Mouse (Mus musculus) stomach, postnatal 0 days (tissue): ENCODE results near the gene Gna12. TPM values are rescaled to one million over a fixed set of nuclear protein-coding genes. Genes with fewer than 3 reads are reported as not detected.

Source experiments
- ATAC-seq: fragments of 200-750 bp; cut with Nextera tagmentation; 2 replicates; pipeline ENCODE4 v1.8.0; 2017; ENCODE audit not compliant: low FRiP score, low TSS enrichment
- DNase-seq: peaks from one replicate; pipeline ENCODE4 v3.0.0-alpha.2; 2016; ENCODE audit warnings: low spot score
- H3K27ac ChIP-seq: fragments of 300-500 bp; sonication (generic); replicated peaks from 2 replicates; pipeline ENCODE4 v1.5.1; 2014; ENCODE audit warnings: mild to moderate bottlenecking, control low read depth
- H3K27me3 ChIP-seq: fragments of 300-500 bp; sonication (generic); 2 replicates; pipeline ENCODE4 v1.6.1; 2014; ENCODE audit warnings: low read length; ENCODE audit not compliant: control insufficient read depth, insufficient read depth
- H3K36me3 ChIP-seq: fragments of 300-500 bp; sonication (generic); 2 replicates; pipeline ENCODE4 v1.6.1; 2014; ENCODE audit warnings: low read length, mixed read lengths; ENCODE audit not compliant: control insufficient read depth, insufficient read depth
- H3K4me1 ChIP-seq: fragments of 300-500 bp; sonication (generic); replicated peaks from 2 replicates; pipeline ENCODE4 v1.6.1; 2014; ENCODE audit warnings: antibody characterized with exemption; ENCODE audit not compliant: control insufficient read depth, insufficient read depth
- H3K4me2 ChIP-seq: fragments of 300-500 bp; sonication (generic); replicated peaks from 2 replicates; pipeline ENCODE4 v1.6.1; 2014; ENCODE audit warnings: low read depth, mild to moderate bottlenecking, control low read depth, moderate library complexity
- H3K4me3 ChIP-seq: fragments of 300-500 bp; sonication (generic); 2 replicates; pipeline ENCODE4 v1.5.1; 2014; ENCODE audit warnings: low read depth, low read length, control low read depth
- H3K9ac ChIP-seq: fragments of 300-500 bp; sonication (generic); 2 replicates; pipeline ENCODE4 v1.6.1; 2014; ENCODE audit warnings: mild to moderate bottlenecking, low read length, control low read depth, mixed read lengths
- H3K9me3 ChIP-seq: fragments of 300-500 bp; sonication (generic); 2 replicates; pipeline ENCODE4 v1.6.1; 2016; ENCODE audit warnings: low read length; ENCODE audit not compliant: control insufficient read depth
- CTCF ChIP-seq: IDR thresholded peaks from 2 replicates; pipeline ENCODE4 v1.5.1; 2016; ENCODE audit warnings: antibody characterized with exemption, low read depth, mild to moderate bottlenecking, moderate library complexity
- EP300 ChIP-seq: optimal IDR thresholded peaks from 2 replicates; pipeline ENCODE3; 2016; ENCODE audit warnings: antibody characterized with exemption
- WGBS: fragments of 180-500 bp; shearing (Covaris S2); extraction: QIAGEN DNeasy Blood & Tissue Kit; methylation state at CpG from one replicate; pipeline ENCODE4 v1.1.7; 2014; 5-methylcytosine and 5-hydroxymethylcytosine counted together
- polyA plus RNA-seq: library from polyadenylated mRNA; unstranded; fragments of >200 nt; fragmentation: Nextera tagmentation; extraction: Ambion mirVana; gene quantifications from 2 replicates; pipeline ENCODE4 v1.2.1, GENCODE M21; 2015

Gna12 gene
- polyA plus RNA-seq, 1 experiment from 2014 or later, result 19.6 TPM

DNA sequence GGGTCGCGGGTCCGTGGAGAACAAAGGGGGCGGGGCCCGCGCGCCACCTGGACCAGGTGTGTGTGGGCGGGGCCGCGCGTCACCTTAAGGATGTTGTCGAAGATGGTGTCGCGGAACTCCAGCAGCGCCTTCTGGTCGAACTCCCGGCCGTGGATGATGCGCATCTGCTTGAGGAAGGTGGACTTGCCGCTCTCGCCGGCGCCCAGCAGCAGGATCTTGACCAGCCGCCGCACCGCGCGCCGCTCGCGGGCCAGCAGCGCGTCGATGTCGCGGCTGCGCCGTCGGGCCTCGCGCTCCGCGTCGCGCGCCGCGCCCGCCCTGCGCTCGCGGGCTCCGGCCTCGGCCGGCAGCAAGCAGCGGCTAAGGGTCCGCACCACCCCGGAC lies 328 bp downstream of the Gna12 start:
- Histone ChIP-seq H3K9me3 (no peaks in the 10 kb centered on the region), H3K4me2 (peak overlapping the region; percentile 95), H3K27me3 (no peaks in the 10 kb centered on the region), H3K4me3 (peak overlapping the region; percentile 73), H3K4me1 (no peaks in the 10 kb centered on the region), H3K27ac (peak overlapping the region; percentile 89), H3K9ac (peak overlapping the region; percentile 82), H3K36me3 (no peaks in the 10 kb centered on the region)
- TF ChIP-seq EP300 (no peak), CTCF (no peak)
- DNase-seq (peak; percentile 71), ATAC-seq (peak; percentile 14; the same call in 1 of the 2 replicates)
- WGBS, result under 1% methylated on average over 33 of the region's 58 CpGs

DNA sequence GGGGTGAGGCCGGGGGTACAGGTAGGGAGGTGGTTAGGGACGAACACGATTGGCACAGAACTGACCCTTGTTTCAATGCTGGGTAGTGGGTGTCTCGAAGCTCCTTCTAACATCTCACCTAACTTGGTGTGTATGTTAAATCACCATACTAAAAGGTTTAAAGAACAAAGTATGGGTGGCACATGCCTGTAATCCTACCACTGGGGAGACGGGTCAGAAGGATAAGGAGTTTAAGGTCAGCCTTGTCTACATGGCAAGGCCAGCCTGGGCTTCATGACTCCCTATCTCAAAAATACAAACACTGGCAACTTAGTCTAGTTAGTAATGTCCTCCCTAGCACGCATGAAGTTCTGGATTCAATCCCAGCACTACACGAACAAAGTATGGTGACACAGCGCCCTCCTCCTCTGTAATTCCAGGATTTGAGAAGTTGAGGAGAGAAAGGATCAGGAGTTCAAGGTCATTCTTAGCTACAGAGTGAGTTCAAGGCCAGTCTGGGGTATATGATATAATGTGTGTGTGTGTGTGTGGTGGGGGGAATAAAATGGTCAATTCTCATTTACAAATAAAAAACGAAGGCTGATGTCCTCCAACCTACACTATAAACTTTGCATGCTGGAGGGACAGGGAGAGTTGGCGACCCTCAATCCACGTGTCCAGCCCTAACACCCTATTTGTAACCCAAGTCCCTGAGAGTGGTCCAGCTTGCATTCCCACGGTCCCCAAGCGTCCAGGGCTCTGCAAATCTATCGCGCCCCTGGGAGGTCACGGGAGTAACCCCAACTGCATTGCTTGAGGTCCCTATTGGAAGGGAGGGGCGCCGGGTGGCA lies 935 bp downstream of the Gna12 start:
- no peak for DNase-seq
- H3K36me3 ChIP-seq, result no peaks in the 10 kb centered on the region
- H3K27me3 ChIP-seq, result no peaks in the 10 kb centered on the region
- H3K27ac ChIP-seq, result peak overlapping the region; percentile 89
- no peaks in the 10 kb centered on the region for H3K9me3 ChIP-seq
- no peak for ATAC-seq
- peak overlapping the region; percentile 82 for H3K9ac ChIP-seq
- no peaks in the 10 kb centered on the region for H3K4me1 ChIP-seq
- peak overlapping the region; percentile 73 for H3K4me3 ChIP-seq
- peak overlapping the region; percentile 95 for H3K4me2 ChIP-seq
- peak; percentile 59 for TF ChIP-seq CTCF
- no peak for TF ChIP-seq EP300
- 25% methylated on average over 18 of the region's 18 CpGs for WGBS

DNA sequence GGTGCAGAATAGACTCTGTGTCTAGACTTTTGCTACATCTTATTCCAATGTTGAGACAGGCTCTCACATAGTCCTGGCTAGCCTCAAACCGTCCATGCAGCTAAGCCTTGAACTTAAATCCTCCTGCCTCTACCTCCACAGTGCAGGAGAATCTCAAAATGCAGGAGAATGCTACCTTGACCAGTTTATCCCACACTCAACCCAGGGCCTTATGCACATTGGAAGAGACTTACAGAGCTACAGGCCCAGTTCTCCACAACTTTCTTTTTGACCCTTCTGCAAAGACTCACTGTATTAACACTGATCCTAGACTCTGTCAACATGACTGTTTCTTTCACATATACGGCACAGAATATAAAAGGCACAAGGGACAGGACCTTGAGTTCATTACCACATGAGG lies 1.9 kb downstream of the Gna12 start:
- DNase-seq (no peak), ATAC-seq (no peak)
- no peak overlapping the region for H3K9ac ChIP-seq
- H3K4me3 ChIP-seq, result 0 out of 2 replicates have a peak overlapping the region, but pooled peaks have one; percentile 73
- H3K4me1 ChIP-seq, result no peaks in the 10 kb centered on the region
- H3K4me2 ChIP-seq, result peak overlapping the region; percentile 95
- peak overlapping the region; percentile 67 for H3K27ac ChIP-seq
- no peaks in the 10 kb centered on the region for H3K27me3 ChIP-seq
- TF ChIP-seq CTCF (no peak), EP300 (no peak)
- 30% methylated on average over 2 of the region's 2 CpGs for WGBS
- no peaks in the 10 kb centered on the region for H3K36me3 ChIP-seq
- H3K9me3 ChIP-seq, result no peaks in the 10 kb centered on the region

DNA sequence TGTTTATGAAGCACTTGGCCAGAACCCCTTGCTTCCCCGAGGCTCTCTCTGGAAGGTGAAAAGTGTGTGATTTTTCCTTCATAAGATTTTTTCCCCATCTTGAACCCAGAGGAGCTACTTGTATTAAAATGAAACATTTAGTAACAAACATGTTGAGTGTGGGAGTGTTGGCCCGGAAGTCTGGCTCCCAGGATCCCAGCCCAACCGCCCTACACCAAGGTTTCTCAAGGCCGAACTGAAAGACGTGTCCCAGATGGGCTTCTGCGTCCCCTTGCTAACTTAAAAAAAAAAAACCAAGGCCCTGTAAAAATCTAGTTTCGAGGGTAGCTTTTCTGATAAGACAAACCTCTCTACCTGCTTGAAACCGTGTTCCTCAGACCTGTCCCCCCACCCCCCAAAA lies 2.3 kb downstream of the Gna12 start:
- Histone ChIP-seq H3K9ac (no peak overlapping the region), H3K27me3 (no peaks in the 10 kb centered on the region), H3K36me3 (no peaks in the 10 kb centered on the region), H3K4me2 (peak overlapping the region; percentile 95), H3K4me1 (no peaks in the 10 kb centered on the region), H3K9me3 (no peaks in the 10 kb centered on the region), H3K27ac (peak overlapping the region; percentile 67), H3K4me3 (no peak overlapping the region; the same call in 1 of the 2 replicates)
- TF ChIP-seq EP300, result no peak
- TF ChIP-seq CTCF, result no peak
- DNase-seq (no peak), ATAC-seq (no peak)
- WGBS, result 33% methylated on average over 8 of the region's 8 CpGs

DNA sequence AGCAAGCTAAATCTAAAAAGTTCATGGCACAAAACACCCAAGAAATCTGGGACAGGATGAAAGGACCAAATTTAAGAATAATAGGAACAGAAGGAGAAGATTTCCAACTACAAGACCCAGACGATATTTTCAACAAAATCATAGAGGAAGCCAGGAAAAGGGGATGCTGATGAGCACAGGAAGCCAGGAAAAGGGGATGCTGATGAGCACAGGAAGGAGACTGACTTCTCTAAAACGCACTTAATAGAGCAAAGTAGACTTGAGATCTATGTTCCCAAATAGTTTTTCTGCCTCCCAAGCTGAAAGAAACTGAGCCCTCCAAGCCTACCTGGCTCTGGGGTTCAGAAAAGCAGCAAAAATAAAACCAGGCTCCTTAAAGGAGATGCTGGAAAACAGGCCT lies 2.8 kb downstream of the Gna12 start:
- Histone ChIP-seq H3K9me3 (no peaks in the 10 kb centered on the region), H3K27me3 (no peaks in the 10 kb centered on the region), H3K36me3 (no peaks in the 10 kb centered on the region), H3K27ac (peak overlapping the region; percentile 49), H3K4me2 (peak overlapping the region; percentile 95), H3K4me3 (no peak overlapping the region; the same call in 1 of the 2 replicates), H3K9ac (no peak overlapping the region), H3K4me1 (no peaks in the 10 kb centered on the region)
- 44% methylated on average over 2 of the region's 2 CpGs for WGBS
- TF ChIP-seq CTCF (no peak), EP300 (no peak)
- DNase-seq, result no peak
- ATAC-seq, result no peak

DNA sequence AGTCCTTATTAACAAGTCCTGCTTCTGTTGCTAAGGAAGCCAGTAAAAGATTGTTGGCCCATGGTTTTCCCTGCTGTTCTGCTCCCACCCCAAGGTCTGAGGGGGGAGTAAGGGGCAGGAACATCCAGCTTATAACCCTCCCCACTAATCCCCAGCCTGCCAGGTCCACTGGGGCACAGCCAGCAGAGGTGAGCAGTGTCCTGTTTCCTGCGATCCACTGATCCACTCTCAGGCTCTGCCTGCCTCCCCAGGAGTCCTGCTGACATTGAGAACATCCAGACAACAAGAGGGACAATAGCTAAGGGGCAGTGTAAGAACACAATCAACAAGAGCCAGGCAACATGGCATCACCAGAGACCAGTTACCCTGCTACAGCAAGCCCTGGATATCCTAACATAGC lies 3.4 kb downstream of the Gna12 start:
- 54% methylated on average over 1 of the region's 1 CpGs for WGBS

More for the DNA sequence above, 3.4 kb downstream of the Gna12 start:
- DNase-seq (no peak), ATAC-seq (no peak)
- Histone ChIP-seq H3K9ac (no peak overlapping the region), H3K9me3 (no peaks in the 10 kb centered on the region), H3K4me1 (no peaks in the 10 kb centered on the region), H3K4me3 (no peak overlapping the region), H3K4me2 (no peak overlapping the region; the same call in 1 of the 2 replicates), H3K36me3 (no peaks in the 10 kb centered on the region), H3K27ac (0 out of 2 replicates have a peak overlapping the region, but pooled peaks have one; percentile 8), H3K27me3 (no peaks in the 10 kb centered on the region)
- TF ChIP-seq EP300 (no peak), CTCF (no peak)
